Mouse (Mus musculus) bone marrow, adult 2 months (tissue): ENCODE results near the gene Fgfr2.

Experiments used
- CTCF ChIP-seq: fragments of 200-500 bp; IDR thresholded peaks from 2 replicates; pipeline ENCODE4 v1.5.1; 2011; ENCODE audit warnings: low read length, control low read depth; ENCODE audit not compliant: control insufficient read depth, insufficient read depth
- POLR2A ChIP-seq: fragments of 200-500 bp; IDR thresholded peaks from 2 replicates; pipeline ENCODE4 v1.6.1; 2011; ENCODE audit warnings: low read depth, mild to moderate bottlenecking, control low read depth, low read length, borderline replicate concordance; ENCODE audit not compliant: control insufficient read depth

DNA sequence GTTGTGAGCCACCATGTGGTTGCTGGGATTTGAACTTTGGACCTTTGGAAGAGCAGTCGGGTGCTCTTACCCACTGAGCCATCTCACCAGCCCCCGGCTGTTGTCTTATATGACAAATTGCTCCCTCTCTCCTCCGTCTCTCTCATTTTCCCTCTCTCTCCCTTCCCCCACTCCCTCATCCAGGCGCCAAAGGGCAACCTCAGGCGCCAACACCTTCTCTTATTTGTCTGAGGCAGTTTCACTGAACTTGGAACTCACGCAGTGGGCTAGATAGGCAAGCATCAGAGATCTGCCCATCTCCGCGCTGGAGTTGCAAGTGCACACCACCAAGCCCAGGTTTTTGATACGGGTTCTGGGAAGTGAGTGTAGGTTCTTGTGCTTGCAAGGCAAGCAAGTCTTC, 2287.1 kb downstream of the Fgfr2 start:
- TF ChIP-seq CTCF: no peak
- TF ChIP-seq POLR2A: no peak
